Mouse (Mus musculus): ENCODE results near the gene Cnbd2. TPM values are rescaled to one million over a fixed set of nuclear protein-coding genes. Genes with fewer than 3 reads are reported as not detected.

The Cnbd2 gene
- polyA plus RNA-seq, 1 experiment = 6.5 TPM

- Histone ChIP-seq H3K36me3 (ENCODE audit: control insufficient read depth, insufficient read depth, low read length, poor library complexity, severe bottlenecking) (no peaks in the 10 kb centered on the region), H3K27me3 (ENCODE audit: control insufficient read depth, insufficient read depth, low read length, poor library complexity, severe bottlenecking) (no peaks in the 10 kb centered on the region), H3K27ac (ENCODE audit: insufficient read depth, low read length) (no peak overlapping the region), H3K9me3 (replicated peaks; ENCODE audit: control insufficient read depth, insufficient read depth, low read length, poor library complexity, severe bottlenecking) (no peaks in the 10 kb centered on the region), H3K4me3 (ENCODE audit: low read depth, low read length) (no peak overlapping the region), H3K4me1 (ENCODE audit: control insufficient read depth, insufficient read depth, low read length) (peaks cover 2% of the 10 kb centered on the region), H3K9ac (ENCODE audit: low read depth, poor library complexity, severe bottlenecking) (no peak overlapping the region)
- TF ChIP-seq CTCF (IDR thresholded peaks at IDR 0.05; ENCODE audit: low read depth, low read length) = no peak
- no peak for TF ChIP-seq EP300 (IDR thresholded peaks at IDR 0.05; ENCODE audit: insufficient read depth, low read depth, low read length)
- no peak for TF ChIP-seq POLR2A (IDR thresholded peaks at IDR 0.05; ENCODE audit: insufficient read depth, low read length)
Measured at GRCm38 (mm10) chr2:156349286-156349848, 37.3 kb downstream of the Cnbd2 start.

GRCm38 (mm10) chr2:156351243-156351642, 39.1 kb downstream of the Cnbd2 start:
- H3K9ac ChIP-seq (ENCODE audit: low read depth, poor library complexity, severe bottlenecking) = no peak overlapping the region
- H3K27ac ChIP-seq (ENCODE audit: insufficient read depth, low read length) = no peak overlapping the region
- H3K36me3 ChIP-seq (ENCODE audit: control insufficient read depth, insufficient read depth, low read length, poor library complexity, severe bottlenecking) = no peaks in the 10 kb centered on the region
- TF ChIP-seq CTCF (IDR thresholded peaks at IDR 0.05; ENCODE audit: low read depth, low read length) (peak; percentile 67), POLR2A (IDR thresholded peaks at IDR 0.05; ENCODE audit: insufficient read depth, low read length) (no peak), EP300 (IDR thresholded peaks at IDR 0.05; ENCODE audit: insufficient read depth, low read depth, low read length) (no peak)
- no peaks in the 10 kb centered on the region for H3K9me3 ChIP-seq (replicated peaks; ENCODE audit: control insufficient read depth, insufficient read depth, low read length, poor library complexity, severe bottlenecking)
- H3K4me3 ChIP-seq (ENCODE audit: low read depth, low read length) = no peak overlapping the region
- H3K4me1 ChIP-seq (ENCODE audit: control insufficient read depth, insufficient read depth, low read length) = peaks cover 2% of the 10 kb centered on the region
- no peaks in the 10 kb centered on the region for H3K27me3 ChIP-seq (ENCODE audit: control insufficient read depth, insufficient read depth, low read length, poor library complexity, severe bottlenecking)

GRCm38 (mm10) chr2:156352413-156353165, 40.5 kb downstream of the Cnbd2 start:
- H3K9ac ChIP-seq (ENCODE audit: low read depth, poor library complexity, severe bottlenecking) = no peak overlapping the region
- H3K27ac ChIP-seq (ENCODE audit: insufficient read depth, low read length) = no peak overlapping the region
- no peaks in the 10 kb centered on the region for H3K36me3 ChIP-seq (ENCODE audit: control insufficient read depth, insufficient read depth, low read length, poor library complexity, severe bottlenecking)
- H3K4me1 ChIP-seq (ENCODE audit: control insufficient read depth, insufficient read depth, low read length) = peaks cover 2% of the 10 kb centered on the region
- H3K9me3 ChIP-seq (replicated peaks; ENCODE audit: control insufficient read depth, insufficient read depth, low read length, poor library complexity, severe bottlenecking) = no peaks in the 10 kb centered on the region
- TF ChIP-seq CTCF (IDR thresholded peaks at IDR 0.05; ENCODE audit: low read depth, low read length) (no peak), POLR2A (IDR thresholded peaks at IDR 0.05; ENCODE audit: insufficient read depth, low read length) (no peak), EP300 (IDR thresholded peaks at IDR 0.05; ENCODE audit: insufficient read depth, low read depth, low read length) (no peak)
- no peak overlapping the region for H3K4me3 ChIP-seq (ENCODE audit: low read depth, low read length)
- no peaks in the 10 kb centered on the region for H3K27me3 ChIP-seq (ENCODE audit: control insufficient read depth, insufficient read depth, low read length, poor library complexity, severe bottlenecking)

- Histone ChIP-seq H3K4me1 (ENCODE audit: control insufficient read depth, insufficient read depth, low read length) (peaks cover 2% of the 10 kb centered on the region), H3K9ac (ENCODE audit: low read depth, poor library complexity, severe bottlenecking) (no peak overlapping the region), H3K27ac (ENCODE audit: insufficient read depth, low read length) (no peak overlapping the region), H3K36me3 (ENCODE audit: control insufficient read depth, insufficient read depth, low read length, poor library complexity, severe bottlenecking) (no peaks in the 10 kb centered on the region), H3K4me3 (ENCODE audit: low read depth, low read length) (no peak overlapping the region), H3K27me3 (ENCODE audit: control insufficient read depth, insufficient read depth, low read length, poor library complexity, severe bottlenecking) (no peaks in the 10 kb centered on the region), H3K9me3 (replicated peaks; ENCODE audit: control insufficient read depth, insufficient read depth, low read length, poor library complexity, severe bottlenecking) (no peaks in the 10 kb centered on the region)
- no peak for TF ChIP-seq POLR2A (IDR thresholded peaks at IDR 0.05; ENCODE audit: insufficient read depth, low read length)
- no peak for TF ChIP-seq EP300 (IDR thresholded peaks at IDR 0.05; ENCODE audit: insufficient read depth, low read depth, low read length)
- no peak for TF ChIP-seq CTCF (IDR thresholded peaks at IDR 0.05; ENCODE audit: low read depth, low read length)
Measured at GRCm38 (mm10) chr2:156353265-156353692, 41.2 kb downstream of the Cnbd2 start.

- TF ChIP-seq CTCF (IDR thresholded peaks at IDR 0.05; ENCODE audit: low read depth, low read length) = no peak
- TF ChIP-seq EP300 (IDR thresholded peaks at IDR 0.05; ENCODE audit: insufficient read depth, low read depth, low read length) = no peak
- TF ChIP-seq POLR2A (IDR thresholded peaks at IDR 0.05; ENCODE audit: insufficient read depth, low read length) = no peak
Measured at GRCm38 (mm10) chr2:156356031-156356430, 43.9 kb downstream of the Cnbd2 start.

GRCm38 (mm10) chr2:156368465-156368864, 56.4 kb downstream of the Cnbd2 start:
- Histone ChIP-seq H3K4me1 (ENCODE audit: control insufficient read depth, insufficient read depth, low read length) (no peaks in the 10 kb centered on the region), H3K9me3 (replicated peaks; ENCODE audit: control insufficient read depth, insufficient read depth, low read length, poor library complexity, severe bottlenecking) (no peaks in the 10 kb centered on the region), H3K4me3 (ENCODE audit: low read depth, low read length) (no peak overlapping the region), H3K9ac (ENCODE audit: low read depth, poor library complexity, severe bottlenecking) (no peak overlapping the region), H3K27ac (ENCODE audit: insufficient read depth, low read length) (no peak overlapping the region), H3K27me3 (ENCODE audit: control insufficient read depth, insufficient read depth, low read length, poor library complexity, severe bottlenecking) (no peaks in the 10 kb centered on the region), H3K36me3 (ENCODE audit: control insufficient read depth, insufficient read depth, low read length, poor library complexity, severe bottlenecking) (no peaks in the 10 kb centered on the region)
- TF ChIP-seq POLR2A (IDR thresholded peaks at IDR 0.05; ENCODE audit: insufficient read depth, low read length) (no peak), EP300 (IDR thresholded peaks at IDR 0.05; ENCODE audit: insufficient read depth, low read depth, low read length) (no peak), CTCF (IDR thresholded peaks at IDR 0.05; ENCODE audit: low read depth, low read length) (no peak)

More at GRCm38 (mm10) chr2:156356031-156356430, 43.9 kb downstream of the Cnbd2 start:
- H3K4me3 ChIP-seq (ENCODE audit: low read depth, low read length) = no peak overlapping the region
- no peak overlapping the region for H3K9ac ChIP-seq (ENCODE audit: low read depth, poor library complexity, severe bottlenecking)
- no peaks in the 10 kb centered on the region for H3K9me3 ChIP-seq (replicated peaks; ENCODE audit: control insufficient read depth, insufficient read depth, low read length, poor library complexity, severe bottlenecking)
- no peaks in the 10 kb centered on the region for H3K36me3 ChIP-seq (ENCODE audit: control insufficient read depth, insufficient read depth, low read length, poor library complexity, severe bottlenecking)
- no peaks in the 10 kb centered on the region for H3K27me3 ChIP-seq (ENCODE audit: control insufficient read depth, insufficient read depth, low read length, poor library complexity, severe bottlenecking)
- H3K27ac ChIP-seq (ENCODE audit: insufficient read depth, low read length) = no peak overlapping the region
- H3K4me1 ChIP-seq (ENCODE audit: control insufficient read depth, insufficient read depth, low read length) = peaks cover 2% of the 10 kb centered on the region

Data from ES-Bruce4 (cell line).